Mouse (Mus musculus): ENCODE measurements at regions not wholly inside any gene's neighbourhood (a gene's known extent, or its start where the extent isn't known, plus 50 kb on each side); places are given as distances from the start of the nearest gene placed in this dataset.
A peak's percentile ranks its signal among the peaks of the same experiment; 100 is the strongest.

- no peak for DNase-seq (ENCODE audit: extremely low read depth)
- in situ Hi-C loops (cut with MboI; ENCODE audit: low pct_ligation_motif_present, low pct_unique_long_range_greater_than_20kb, low sequenced_read_pairs), result no loop called here
- Histone ChIP-seq H3K79me2 (replicated peaks; ENCODE audit: control insufficient read depth, extremely low read depth, insufficient read depth, poor library complexity, severe bottlenecking) (no peaks in the 10 kb centered on the region; the same call in 1 of the 2 replicates), H3K27ac (ENCODE audit: insufficient read depth, low read depth) (no peak overlapping the region), H3K36me3 (replicated peaks in 1 of 2; ENCODE audit: control insufficient read depth in 1 of 2, insufficient read depth in 1 of 2, low read length in 1 of 2) (no peaks in the 10 kb centered on the region), H3K9me3 (replicated peaks; ENCODE audit: low read length) (no peaks in the 10 kb centered on the region), H3K4me3 (replicated peaks in 1 of 3; ENCODE audit: low read depth in 2 of 3, low read length in 2 of 3, poor library complexity in 1 of 3) (no peak overlapping the region), H3K9ac (ENCODE audit: insufficient read depth, low read depth) (no peak overlapping the region), H3K4me1 (ENCODE audit: control insufficient read depth in 1 of 2, insufficient read depth in 2 of 2) (no peaks in the 10 kb centered on the region), H3K4me2 (ENCODE audit: insufficient read depth, low read depth, poor library complexity, severe bottlenecking) (no peak overlapping the region), H3K27me3 (replicated peaks) (peaks cover 55% of the 10 kb centered on the region)
- TF ChIP-seq MAFK (IDR thresholded peaks at IDR 0.05; ENCODE audit: insufficient replicate concordance, low read length), result no peak
- TF ChIP-seq ZKSCAN1 (IDR thresholded peaks at IDR 0.05; ENCODE audit: borderline replicate concordance, low read depth, low read length), result no peak
- no peak for TF ChIP-seq POLR2A (IDR thresholded peaks at IDR 0.05; ENCODE audit: low read depth, low read length)
- no peak for TF ChIP-seq MEF2A (IDR thresholded peaks at IDR 0.05; ENCODE audit: borderline replicate concordance, low read depth, low read length)
- no peak for TF ChIP-seq JUN (IDR thresholded peaks at IDR 0.05; ENCODE audit: insufficient read depth, low read depth, low read length)
- TF ChIP-seq CTCF (conservative IDR thresholded peaks at IDR 0.05 in 1 of 2, IDR thresholded peaks at IDR 0.05 in 1 of 2; ENCODE audit: low read depth in 2 of 2, low read length in 2 of 2), result no peak
- dilution Hi-C loops (cut with MboI; ENCODE audit: extremely low pct_ligation_motif_present, extremely low pct_unique_long_range_greater_than_20kb, low sequenced_read_pairs), result no loop called here
Observed at GRCm38 (mm10) chr8:95980405-95980804, 92.1 kb upstream of the Got2 start.

GRCm38 (mm10) chr8:95979223-95979622, 90.9 kb upstream of the Got2 start:
- H3K79me2 ChIP-seq (replicated peaks; ENCODE audit: control insufficient read depth, extremely low read depth, insufficient read depth, poor library complexity, severe bottlenecking), result no peaks in the 10 kb centered on the region
- H3K27me3 ChIP-seq (replicated peaks), result peaks cover 51% of the 10 kb centered on the region
- no peak overlapping the region for H3K4me3 ChIP-seq (replicated peaks in 1 of 3; ENCODE audit: low read depth in 2 of 3, low read length in 2 of 3, poor library complexity in 1 of 3)
- H3K9ac ChIP-seq (ENCODE audit: insufficient read depth, low read depth), result no peak overlapping the region
- in situ Hi-C loops (cut with MboI; ENCODE audit: low pct_ligation_motif_present, low pct_unique_long_range_greater_than_20kb, low sequenced_read_pairs) (no loop called here), dilution Hi-C loops (cut with MboI; ENCODE audit: extremely low pct_ligation_motif_present, extremely low pct_unique_long_range_greater_than_20kb, low sequenced_read_pairs) (no loop called here)
- TF ChIP-seq ZC3H11A (IDR thresholded peaks at IDR 0.05; ENCODE audit: low read depth, low read length), result no peak
- no peak for TF ChIP-seq IRF4 (IDR thresholded peaks at IDR 0.05; ENCODE audit: low read depth, low read length)
- no peak for TF ChIP-seq TBP (conservative IDR thresholded peaks at IDR 0.05; ENCODE audit: low read depth, low read length)
- no peak for TF ChIP-seq RCOR1 (conservative IDR thresholded peaks at IDR 0.05; ENCODE audit: low read depth, low read length)
- TF ChIP-seq PAX5 (IDR thresholded peaks at IDR 0.05; ENCODE audit: low read length), result no peak
- TF ChIP-seq NRF1 (IDR thresholded peaks at IDR 0.05; ENCODE audit: low read depth, low read length), result no peak
- no peak for TF ChIP-seq KAT2A (IDR thresholded peaks at IDR 0.05; ENCODE audit: insufficient replicate concordance, low read length)
- no peak for TF ChIP-seq SIN3A (IDR thresholded peaks at IDR 0.05; ENCODE audit: low read length)
- TF ChIP-seq MYC (IDR thresholded peaks at IDR 0.05; ENCODE audit: low read depth, low read length), result no peak
- no peak for TF ChIP-seq SMC3 (IDR thresholded peaks at IDR 0.05; ENCODE audit: low read depth, low read length)
- H3K36me3 ChIP-seq (replicated peaks in 1 of 2; ENCODE audit: control insufficient read depth in 1 of 2, insufficient read depth in 1 of 2, low read length in 1 of 2), result no peaks in the 10 kb centered on the region
- no peak overlapping the region for H3K4me2 ChIP-seq (ENCODE audit: insufficient read depth, low read depth, poor library complexity, severe bottlenecking)
- no peaks in the 10 kb centered on the region for H3K9me3 ChIP-seq (replicated peaks; ENCODE audit: low read length)
- H3K27ac ChIP-seq (ENCODE audit: insufficient read depth, low read depth), result no peak overlapping the region
- H3K4me1 ChIP-seq (ENCODE audit: control insufficient read depth in 1 of 2, insufficient read depth in 2 of 2), result no peaks in the 10 kb centered on the region
- DNase-seq (ENCODE audit: extremely low read depth), result peak; percentile 10

Data from CH12.LX (cell line).